Mouse (Mus musculus): ENCODE results near the gene Tshz3. TPM values are rescaled to one million over a fixed set of nuclear protein-coding genes. Genes with fewer than 3 reads are reported as not detected.
A peak's percentile ranks its signal among the peaks of the same experiment; 100 is the strongest.

Tshz3 gene
- total RNA-seq, 2 experiments from 2014 or later: 3.4 to 4.2 TPM

- intact Hi-C loops (cut with DNase I): loop anchor here (10.0 kb wide), 2 partner anchors 621 to 941 kb away; partner anchors contain the start of gene Dpy19l3
- DNase-seq: peak; percentile 57 to 75
These were observed 2.1 kb upstream of the Tshz3 start for GRCm38 (mm10) chr7:36695791-36696241.

GRCm38 (mm10) chr7:36696406-36697117 lies 1.4 kb upstream of the Tshz3 start:
- DNase-seq: peak; percentile 74 to 80
- intact Hi-C loops (cut with DNase I): loop anchor here (10.0 kb wide), 2 partner anchors 622 to 942 kb away; partner anchors contain the start of gene Dpy19l3

GRCm38 (mm10) chr7:36697118-36697855 lies 631 bp upstream of the Tshz3 start:
- intact Hi-C loops (cut with DNase I): loop anchor here (10.0 kb wide), 2 partner anchors 622 to 942 kb away; partner anchors contain the start of gene Dpy19l3

GRCm38 (mm10) chr7:36698589-36698946 lies 650 bp downstream of the Tshz3 start:
- intact Hi-C loops (cut with DNase I): loop anchor here (10.0 kb wide), 2 partner anchors 624 to 944 kb away; partner anchors contain the start of gene Dpy19l3
- DNase-seq: no peak

More at GRCm38 (mm10) chr7:36697118-36697855, 631 bp upstream of the Tshz3 start:
- peak; percentile 66 to 81 for DNase-seq

- intact Hi-C loops (cut with DNase I): loop anchor here (10.0 kb wide), 2 partner anchors 624 to 944 kb away; partner anchors contain the start of gene Dpy19l3
- DNase-seq: no peak
These were observed 1.4 kb downstream of the Tshz3 start for GRCm38 (mm10) chr7:36699001-36699987.

- intact Hi-C loops (cut with DNase I): loop anchor here (10.0 kb wide), 1 partner anchor 638 kb away; no protein-coding TSS in a partner anchor
- DNase-seq: no peak
These were observed 8.7 kb downstream of the Tshz3 start for GRCm38 (mm10) chr7:36706636-36707035.

GRCm38 (mm10) chr7:36707266-36707665 lies 9.3 kb downstream of the Tshz3 start:
- intact Hi-C loops (cut with DNase I): loop anchor here (10.0 kb wide), 1 partner anchor 638 kb away; no protein-coding TSS in a partner anchor
- no peak for DNase-seq

GRCm38 (mm10) chr7:36707681-36708350 lies 9.9 kb downstream of the Tshz3 start:
- intact Hi-C loops (cut with DNase I): loop anchor here (10.0 kb wide), 1 partner anchor 637 kb away; no protein-coding TSS in a partner anchor
- no peak for DNase-seq

- intact Hi-C loops (cut with DNase I): loop anchor here (10.0 kb wide), 1 partner anchor 636 kb away; no protein-coding TSS in a partner anchor
- DNase-seq: no peak
These were observed 10.9 kb downstream of the Tshz3 start for GRCm38 (mm10) chr7:36708823-36709222.

- intact Hi-C loops (cut with DNase I): loop anchor here (10.0 kb wide), 1 partner anchor 636 kb away; no protein-coding TSS in a partner anchor
- peak; percentile 32 to 48 for DNase-seq
These were observed 11.3 kb downstream of the Tshz3 start for GRCm38 (mm10) chr7:36709239-36709638.

- intact Hi-C loops (cut with DNase I): loop anchor here (10.0 kb wide), 1 partner anchor 635 kb away; no protein-coding TSS in a partner anchor
- DNase-seq: no peak
These were observed 12.1 kb downstream of the Tshz3 start for GRCm38 (mm10) chr7:36709974-36710373.

- no peak for DNase-seq
- intact Hi-C loops (cut with DNase I): no loop called here
These were observed 12.5 kb downstream of the Tshz3 start for GRCm38 (mm10) chr7:36710387-36710786.

- intact Hi-C loops (cut with DNase I): no loop called here
- peak in 1 of 2 experiments; percentile 38 for DNase-seq
These were observed 13.8 kb downstream of the Tshz3 start for GRCm38 (mm10) chr7:36711766-36712165.

- DNase-seq: no peak
- intact Hi-C loops (cut with DNase I): no loop called here
These were observed 16.4 kb downstream of the Tshz3 start for GRCm38 (mm10) chr7:36714323-36714722.

- intact Hi-C loops (cut with DNase I): no loop called here
- no peak for DNase-seq
These were observed 19.3 kb downstream of the Tshz3 start for GRCm38 (mm10) chr7:36717192-36717591.

GRCm38 (mm10) chr7:36720830-36721229 lies 22.9 kb downstream of the Tshz3 start:
- DNase-seq: no peak
- intact Hi-C loops (cut with DNase I): no loop called here

- intact Hi-C loops (cut with DNase I): no loop called here
- DNase-seq: no peak
These were observed 38.6 kb downstream of the Tshz3 start for GRCm38 (mm10) chr7:36736303-36737050.

- DNase-seq: no peak
- intact Hi-C loops (cut with DNase I): no loop called here
These were observed 53.6 kb downstream of the Tshz3 start for GRCm38 (mm10) chr7:36751480-36751879.
